Mouse (Mus musculus) Patski (cell line): ENCODE data around the gene Ptpn1. TPM values are rescaled to one million over a fixed set of nuclear protein-coding genes. Genes with fewer than 3 reads are reported as not detected.

Experiments used
- ATAC-seq: fragments of 100-300 bp; one replicate; pipeline ENCODE4 v1.8.0; 2021
- CTCF ChIA-PET: fragments of 350-600 bp; sonication (Branson Sonifier 250); formaldehyde crosslinking; loops from one replicate; lab custom pipeline; 2022; ENCODE audit warnings: inconsistent platforms; lab: Charles Lee
- POLR2A ChIA-PET: fragments of 350-600 bp; sonication (Branson Sonifier 250); formaldehyde crosslinking; loops from one replicate; lab custom pipeline; 2022; ENCODE audit warnings: antibody characterized with exemption, inconsistent platforms; lab: Charles Lee
- DNase-seq: peaks from one replicate; pipeline ENCODE4 v3.0.0-alpha.2; 2011; ENCODE audit warnings: low read depth, low spot score
- H3K27me3 ChIP-seq: fragments of 371-371 bp; one replicate; pipeline ENCODE4 v1.5.1; 2021
- CTCF ChIP-seq: fragments of 100-300 bp; IDR thresholded peaks from one replicate; pipeline ENCODE4 v1.5.1; 2021
- in situ Hi-C: fragments of 300-500 bp; cut with MboI; formaldehyde crosslinking; loops from 3 replicates; pipeline ENCODE4 v1.11.1; 2018; ENCODE audit warnings: low pct_unique_long_range_greater_than_20kb, mixed read lengths
- polyA plus RNA-seq: library from polyadenylated mRNA; unstranded; gene quantifications from one replicate; pipeline ENCODE4 v1.2.3, GENCODE M21; 2021

Ptpn1 gene
- polyA plus RNA-seq, 1 experiment from 2014 or later: 49.2 TPM

- H3K27me3 ChIP-seq: no peaks in the 10 kb centered on the region
- POLR2A ChIA-PET: no interaction called here
- DNase-seq (no peak), ATAC-seq (peak; percentile 45)
- in situ Hi-C loops: no loop called here
- CTCF ChIA-PET: no interaction called here
- TF ChIP-seq CTCF: no peak
Observed at GRCm38 (mm10) chr2:167920041-167920440, 11.8 kb upstream of the Ptpn1 start.

DNA sequence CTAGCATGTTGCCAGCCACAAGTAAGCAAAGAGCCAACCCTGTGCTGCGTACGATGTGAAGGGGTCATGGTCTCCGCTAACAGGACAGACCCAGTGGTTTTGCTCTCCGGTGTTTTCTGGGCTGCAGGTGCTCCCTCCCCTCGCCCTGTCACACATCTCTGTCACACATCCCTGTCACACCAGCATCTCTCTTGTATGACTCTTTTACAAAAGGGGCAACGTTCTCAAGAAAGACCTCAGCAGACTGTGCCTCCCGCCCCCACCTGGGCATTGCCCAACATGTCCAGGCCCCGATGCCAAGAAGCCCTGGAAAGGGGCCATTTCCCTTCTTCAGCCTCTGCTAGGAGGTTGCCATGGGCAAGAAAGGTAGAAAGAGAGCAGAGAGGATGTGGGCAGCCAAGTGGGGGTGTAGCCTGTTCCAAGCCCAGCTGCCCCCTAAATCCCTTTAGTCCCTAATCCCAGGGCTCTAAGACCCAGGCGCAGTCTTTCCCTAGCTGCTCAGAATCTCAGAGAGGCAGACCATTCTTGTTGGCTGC is 10.8 kb upstream of the Ptpn1 start:
- POLR2A ChIA-PET: no interaction called here
- no peak for ATAC-seq
- DNase-seq: no peak
- CTCF ChIA-PET: no interaction called here
- in situ Hi-C loops: no loop called here
- no peak for TF ChIP-seq CTCF
- H3K27me3 ChIP-seq: no peaks in the 10 kb centered on the region

- ATAC-seq (no peak), DNase-seq (no peak)
- no peak for TF ChIP-seq CTCF
- ChIA-PET CTCF (interaction anchor here (1.2 kb wide), 1 partner anchor 27 kb away, joined by 4 read pairs; no protein-coding TSS in a partner anchor), POLR2A (no interaction called here)
- no peaks in the 10 kb centered on the region for H3K27me3 ChIP-seq
- in situ Hi-C loops: no loop called here
Observed at GRCm38 (mm10) chr2:167921823-167922222, 10.0 kb upstream of the Ptpn1 start.

GRCm38 (mm10) chr2:167924011-167924410 is 7.8 kb upstream of the Ptpn1 start:
- no peak for DNase-seq
- ATAC-seq: no peak
- H3K27me3 ChIP-seq: no peaks in the 10 kb centered on the region
- in situ Hi-C loops: no loop called here
- no peak for TF ChIP-seq CTCF
- ChIA-PET POLR2A (no interaction called here), CTCF (no interaction called here)

- in situ Hi-C loops: no loop called here
- ChIA-PET CTCF (no interaction called here), POLR2A (no interaction called here)
- ATAC-seq: no peak
- DNase-seq: no peak
- TF ChIP-seq CTCF: no peak
- no peaks in the 10 kb centered on the region for H3K27me3 ChIP-seq
Observed at GRCm38 (mm10) chr2:167924803-167925604, 6.9 kb upstream of the Ptpn1 start.

DNA sequence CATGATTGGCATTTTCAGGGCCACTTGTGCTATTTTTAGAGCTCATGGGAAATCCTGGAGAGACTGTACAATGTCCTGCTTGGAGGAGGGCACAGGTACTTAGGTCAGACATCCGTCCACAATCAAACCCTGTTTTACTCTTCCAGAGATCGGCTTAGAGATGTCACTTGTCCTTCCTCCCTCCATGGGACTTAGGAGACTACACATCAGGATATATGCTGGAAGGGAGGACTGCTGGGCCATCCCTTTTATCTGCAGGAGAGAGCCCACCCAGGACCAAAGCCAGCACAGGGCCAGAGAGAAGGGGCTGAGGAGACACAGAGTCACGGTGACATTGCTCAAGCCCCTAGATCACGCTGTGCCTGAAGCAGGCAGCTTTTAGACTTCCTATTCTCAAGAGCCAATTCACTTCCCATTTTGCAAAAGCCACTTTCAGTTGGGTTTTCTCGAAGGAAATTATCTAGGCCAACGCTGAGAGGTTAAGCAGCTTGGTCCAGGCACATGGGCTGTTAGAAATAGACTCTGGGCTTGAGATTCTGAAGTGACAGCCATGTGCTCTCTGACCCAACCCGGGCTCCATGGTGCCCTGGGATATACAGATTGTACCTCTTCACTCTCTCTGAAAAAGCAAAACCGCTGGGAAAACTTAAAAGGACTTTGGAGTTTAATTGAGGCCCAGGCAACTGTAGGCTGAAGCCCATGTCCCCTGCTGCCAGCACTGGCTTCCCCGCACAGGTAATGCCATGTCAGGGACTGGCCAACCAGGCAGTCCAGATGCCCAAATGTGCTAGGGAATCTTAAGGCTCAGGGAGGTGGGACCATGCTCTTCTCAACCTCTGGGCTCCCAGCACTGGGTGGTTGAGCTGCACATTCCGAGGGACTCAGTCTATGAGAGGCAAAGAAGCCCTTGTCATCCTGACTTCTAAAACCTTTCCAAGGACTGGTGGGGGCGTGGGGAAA is 5.7 kb upstream of the Ptpn1 start:
- in situ Hi-C loops: no loop called here
- CTCF ChIA-PET: no interaction called here
- no peak for TF ChIP-seq CTCF
- no peak for ATAC-seq
- POLR2A ChIA-PET: no interaction called here
- DNase-seq: no peak
- H3K27me3 ChIP-seq: no peaks in the 10 kb centered on the region

DNA sequence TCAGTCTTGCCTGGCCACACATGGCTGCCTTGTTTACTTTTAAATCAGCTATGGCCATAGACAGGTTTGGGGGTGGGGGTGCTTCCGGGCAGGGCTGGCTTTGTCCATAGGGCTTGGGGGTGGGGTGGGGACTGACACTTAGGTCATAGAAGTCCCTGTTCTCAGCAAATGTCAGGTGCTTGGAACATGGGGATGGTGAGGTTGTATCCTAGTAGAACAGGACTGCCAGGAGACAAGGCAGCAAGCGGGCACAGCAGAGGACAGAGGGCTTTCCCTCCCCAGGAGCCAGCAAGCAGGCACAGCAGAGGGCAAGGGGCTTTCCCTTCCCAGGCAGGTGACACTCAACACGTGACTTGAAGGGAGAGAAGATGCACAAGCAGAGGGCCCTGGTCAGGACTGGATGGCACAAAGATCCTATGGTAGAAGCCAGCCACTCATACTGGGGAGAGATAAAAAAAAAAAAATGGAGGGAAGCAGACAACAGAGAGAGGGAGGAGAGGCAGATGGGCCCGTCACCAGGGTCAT is 3.8 kb upstream of the Ptpn1 start:
- ChIA-PET CTCF (no interaction called here), POLR2A (no interaction called here)
- H3K27me3 ChIP-seq: no peaks in the 10 kb centered on the region
- TF ChIP-seq CTCF: no peak
- in situ Hi-C loops: no loop called here
- DNase-seq (no peak), ATAC-seq (no peak)

- in situ Hi-C loops: no loop called here
- no peak for TF ChIP-seq CTCF
- ATAC-seq (no peak), DNase-seq (no peak)
- no peaks in the 10 kb centered on the region for H3K27me3 ChIP-seq
- POLR2A ChIA-PET: no interaction called here
- CTCF ChIA-PET: interaction anchor here (1.3 kb wide), 1 partner anchor 11 kb away, joined by 3 read pairs; no protein-coding TSS in a partner anchor
Observed at GRCm38 (mm10) chr2:167928972-167929371, 2.9 kb upstream of the Ptpn1 start.

GRCm38 (mm10) chr2:167930975-167931374 is 882 bp upstream of the Ptpn1 start:
- DNase-seq (no peak), ATAC-seq (no peak)
- in situ Hi-C loops: no loop called here
- ChIA-PET POLR2A (interaction anchor here (1.9 kb wide), 1 partner anchor 13 kb away, joined by 7 read pairs; no protein-coding TSS in a partner anchor), CTCF (interaction anchor here (1.1 kb wide), 1 partner anchor 27 kb away, joined by 3 read pairs; no protein-coding TSS in a partner anchor)
- H3K27me3 ChIP-seq: no peaks in the 10 kb centered on the region
- TF ChIP-seq CTCF: no peak

GRCm38 (mm10) chr2:167932727-167933231 is 922 bp downstream of the Ptpn1 start:
- no peaks in the 10 kb centered on the region for H3K27me3 ChIP-seq
- ChIA-PET POLR2A (interaction anchor here (1.0 kb wide), 1 partner anchor 19 kb away, joined by 3 read pairs; no protein-coding TSS in a partner anchor), CTCF (interaction anchor here (1.0 to 1.5 kb wide), 2 partner anchors 9 to 10 kb away, joined by 3 read pairs; no protein-coding TSS in a partner anchor)
- no peak for DNase-seq
- in situ Hi-C loops: no loop called here
- peak; percentile 3 for ATAC-seq
- no peak for TF ChIP-seq CTCF
